Mouse (Mus musculus): ENCODE measurements around the gene BC067074. TPM values are rescaled to one million over a fixed set of nuclear protein-coding genes. Genes with fewer than 3 reads are reported as not detected.
A peak's percentile ranks its signal among the peaks of the same experiment; 100 is the strongest.
"Not testable (repeated sequence)": the region's sequence is repeated elsewhere in the genome, so short reads cannot be mapped to it uniquely, and the experiment has no call there.

BC067074 gene
- 0.34 TPM for polyA plus RNA-seq (2012; fragmentation: generic; extraction: Trizol)
- long read RNA-seq, experiment 1 = 0 reads
- long read RNA-seq, experiment 2 = 0 reads

DNA sequence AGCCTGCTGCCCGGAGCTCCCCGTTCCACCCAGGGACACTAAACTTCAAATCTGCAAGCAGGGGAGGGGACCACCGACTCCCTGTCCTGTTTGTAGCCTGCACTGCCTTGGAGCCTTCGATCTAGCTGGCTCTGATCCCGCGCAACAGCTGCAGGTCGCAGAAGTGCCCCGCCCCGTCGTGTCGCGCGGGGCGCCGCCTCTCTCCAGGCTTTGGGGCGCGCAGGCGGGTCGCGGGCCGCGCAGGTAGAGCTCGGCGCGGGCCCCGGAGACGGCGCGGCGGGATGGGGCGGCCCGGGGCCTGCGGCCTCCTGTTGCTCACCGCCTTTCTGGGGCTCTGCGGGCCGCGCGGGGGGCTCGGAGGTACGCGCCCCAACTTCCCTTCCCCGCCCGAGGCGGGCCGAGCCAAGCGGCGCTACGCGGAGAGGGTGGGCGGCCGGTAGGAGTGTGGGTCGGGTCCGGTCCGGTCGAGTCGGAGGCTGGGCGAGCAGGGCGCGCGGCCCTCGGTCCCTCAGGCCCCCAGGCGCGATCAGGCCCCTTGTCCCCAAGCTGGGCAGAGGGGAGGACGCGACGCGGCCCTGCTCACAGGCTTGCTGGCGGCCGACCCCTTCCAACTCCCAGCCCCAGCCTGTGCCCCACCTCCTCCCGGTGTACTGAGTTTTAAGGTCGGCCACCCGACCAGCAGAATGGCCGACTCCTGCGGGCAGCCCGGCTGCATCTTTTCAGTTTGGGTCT, at the start of gene BC067074:
TSS of gene BC067074 (plus strand) at position 185 of the 732 bp plus-strand sequence.
- Histone ChIP-seq H3ac (ENCODE audit: control insufficient read depth, insufficient read length, low read depth) (peak within 1 kb of the TSS; percentile 52), H3K79me2 (ENCODE audit: control insufficient read depth, insufficient read depth) (no peaks in the 10 kb centered on the region), H3K4me3 (ENCODE audit: insufficient read depth, poor library complexity, severe bottlenecking) (no peak within 1 kb of the TSS), H3K27me3 (ENCODE audit: control insufficient read depth, insufficient read depth, insufficient read length) (no peaks in the 10 kb centered on the region), H3K79me3 (ENCODE audit: low read depth) (no peaks in the 10 kb centered on the region), H3K36me3 (ENCODE audit: control insufficient read depth, insufficient read depth) (no peaks in the 10 kb centered on the region)
- TF ChIP-seq USF1 (IDR thresholded peaks at IDR 0.05; ENCODE audit: low read depth) (no peak), MYOD1 (IDR thresholded peaks at IDR 0.05; ENCODE audit: control insufficient read depth, insufficient read length, low read depth) (peak; percentile 83)

- no peak for TF ChIP-seq FOSL1 (IDR thresholded peaks at IDR 0.05; ENCODE audit: insufficient read depth, low read length, poor library complexity, severe bottlenecking)
- no peak overlapping the region for H3K4me3 ChIP-seq (ENCODE audit: insufficient read depth, poor library complexity, severe bottlenecking)
- no peaks in the 10 kb centered on the region for H3K36me3 ChIP-seq (ENCODE audit: control insufficient read depth, insufficient read depth)
- H3ac ChIP-seq (ENCODE audit: control insufficient read depth, insufficient read length, low read depth) = no peak overlapping the region
- no peaks in the 10 kb centered on the region for H3K79me3 ChIP-seq (ENCODE audit: low read depth)
- H3K27me3 ChIP-seq (ENCODE audit: control insufficient read depth, insufficient read depth, insufficient read length) = no peaks in the 10 kb centered on the region
- H3K79me2 ChIP-seq (ENCODE audit: control insufficient read depth, insufficient read depth) = no peaks in the 10 kb centered on the region
Observed at GRCm38 (mm10) chr13:113245025-113245424, 47.9 kb upstream of the BC067074 start.

GRCm38 (mm10) chr13:113252580-113252979, 40.4 kb upstream of the BC067074 start:
- not testable (repeated sequence) for H3K36me3 ChIP-seq (ENCODE audit: control insufficient read depth, insufficient read depth); H3K79me2 ChIP-seq (ENCODE audit: control insufficient read depth, insufficient read depth); H3K27me3 ChIP-seq (ENCODE audit: control insufficient read depth, insufficient read depth, insufficient read length); H3K79me3 ChIP-seq (ENCODE audit: low read depth); H3K4me3 ChIP-seq (ENCODE audit: insufficient read depth, poor library complexity, severe bottlenecking); H3ac ChIP-seq (ENCODE audit: control insufficient read depth, insufficient read length, low read depth)

GRCm38 (mm10) chr13:113256766-113257165, 36.2 kb upstream of the BC067074 start:
- H3K4me3 ChIP-seq (ENCODE audit: insufficient read depth, poor library complexity, severe bottlenecking) = no peak overlapping the region
- H3K79me3 ChIP-seq (ENCODE audit: low read depth) = no peaks in the 10 kb centered on the region
- TF ChIP-seq CTCF (IDR thresholded peaks at IDR 0.05; ENCODE audit: control insufficient read depth, insufficient read depth, insufficient read length) (no peak), CEBPB (IDR thresholded peaks at IDR 0.05; ENCODE audit: low read depth) (no peak), FOSL1 (IDR thresholded peaks at IDR 0.05; ENCODE audit: insufficient read depth, low read length, poor library complexity, severe bottlenecking) (no peak), USF1 (IDR thresholded peaks at IDR 0.05; ENCODE audit: low read depth) (no peak), MYOD1 (IDR thresholded peaks at IDR 0.05; ENCODE audit: control insufficient read depth, insufficient read length, low read depth) (no peak), MYOG (IDR thresholded peaks at IDR 0.05; ENCODE audit: control insufficient read depth, extremely low read depth, insufficient read length) (no peak), MAX (IDR thresholded peaks at IDR 0.05) (no peak)
- H3K79me2 ChIP-seq (ENCODE audit: control insufficient read depth, insufficient read depth) = no peaks in the 10 kb centered on the region
- no peaks in the 10 kb centered on the region for H3K27me3 ChIP-seq (ENCODE audit: control insufficient read depth, insufficient read depth, insufficient read length)
- H3K36me3 ChIP-seq (ENCODE audit: control insufficient read depth, insufficient read depth) = no peaks in the 10 kb centered on the region
- H3ac ChIP-seq (ENCODE audit: control insufficient read depth, insufficient read length, low read depth) = no peak overlapping the region

- H3K36me3 ChIP-seq (ENCODE audit: control insufficient read depth, insufficient read depth) = no peaks in the 10 kb centered on the region
- H3K79me3 ChIP-seq (ENCODE audit: low read depth) = no peaks in the 10 kb centered on the region
- no peak overlapping the region for H3K4me3 ChIP-seq (ENCODE audit: insufficient read depth, poor library complexity, severe bottlenecking)
- TF ChIP-seq MYOD1 (IDR thresholded peaks at IDR 0.05; ENCODE audit: control insufficient read depth, insufficient read length, low read depth) (no peak), CTCF (IDR thresholded peaks at IDR 0.05; ENCODE audit: control insufficient read depth, insufficient read depth, insufficient read length) (no peak), MAX (IDR thresholded peaks at IDR 0.05) (no peak), USF1 (IDR thresholded peaks at IDR 0.05; ENCODE audit: low read depth) (no peak), MYOG (IDR thresholded peaks at IDR 0.05; ENCODE audit: control insufficient read depth, extremely low read depth, insufficient read length) (no peak), CEBPB (IDR thresholded peaks at IDR 0.05; ENCODE audit: low read depth) (no peak), FOSL1 (IDR thresholded peaks at IDR 0.05; ENCODE audit: insufficient read depth, low read length, poor library complexity, severe bottlenecking) (no peak)
- no peaks in the 10 kb centered on the region for H3K79me2 ChIP-seq (ENCODE audit: control insufficient read depth, insufficient read depth)
- H3ac ChIP-seq (ENCODE audit: control insufficient read depth, insufficient read length, low read depth) = no peak overlapping the region
- H3K27me3 ChIP-seq (ENCODE audit: control insufficient read depth, insufficient read depth, insufficient read length) = no peaks in the 10 kb centered on the region
Observed at GRCm38 (mm10) chr13:113257190-113257589, 35.8 kb upstream of the BC067074 start.

- TF ChIP-seq FOSL1 (IDR thresholded peaks at IDR 0.05; ENCODE audit: insufficient read depth, low read length, poor library complexity, severe bottlenecking) = peak; percentile 53
- TF ChIP-seq CTCF (IDR thresholded peaks at IDR 0.05; ENCODE audit: control insufficient read depth, insufficient read depth, insufficient read length) = no peak
- peak; percentile 72 for TF ChIP-seq CEBPB (IDR thresholded peaks at IDR 0.05; ENCODE audit: low read depth)
- TF ChIP-seq MYOD1 (IDR thresholded peaks at IDR 0.05; ENCODE audit: control insufficient read depth, insufficient read length, low read depth) = peak; percentile 21
- no peak overlapping the region for H3ac ChIP-seq (ENCODE audit: control insufficient read depth, insufficient read length, low read depth)
- H3K4me3 ChIP-seq (ENCODE audit: insufficient read depth, poor library complexity, severe bottlenecking) = no peak overlapping the region
- H3K79me3 ChIP-seq (ENCODE audit: low read depth) = no peaks in the 10 kb centered on the region
- no peaks in the 10 kb centered on the region for H3K79me2 ChIP-seq (ENCODE audit: control insufficient read depth, insufficient read depth)
- H3K27me3 ChIP-seq (ENCODE audit: control insufficient read depth, insufficient read depth, insufficient read length) = no peaks in the 10 kb centered on the region
- no peaks in the 10 kb centered on the region for H3K36me3 ChIP-seq (ENCODE audit: control insufficient read depth, insufficient read depth)
Observed at GRCm38 (mm10) chr13:113259237-113259636, 33.7 kb upstream of the BC067074 start.
